Mouse (Mus musculus): ENCODE data around the gene Mdm4.

Gene Mdm4

GRCm38 (mm10) chr1:133030461-133030860 is at the start of gene Mdm4:
Gene Mdm4 (minus strand): TSS chr1:133030561.
- DNase-seq (ENCODE audit: low spot score): no peak

GRCm38 (mm10) chr1:133080079-133080561 is 49.8 kb upstream of the Mdm4 start:
- no peak for DNase-seq (ENCODE audit: low spot score)

- DNase-seq (ENCODE audit: low spot score): no peak
These were observed 49.1 kb upstream of the Mdm4 start for GRCm38 (mm10) chr1:133079509-133079908.

GRCm38 (mm10) chr1:133078338-133078727 is 48.0 kb upstream of the Mdm4 start:
- DNase-seq (ENCODE audit: low spot score): no peak

GRCm38 (mm10) chr1:133077606-133078337 is 47.4 kb upstream of the Mdm4 start:
- no peak for DNase-seq (ENCODE audit: low spot score)

- DNase-seq (ENCODE audit: low spot score): no peak
These were observed 46.5 kb upstream of the Mdm4 start for GRCm38 (mm10) chr1:133076681-133077514.

- DNase-seq (ENCODE audit: low spot score): no peak
These were observed 45.5 kb upstream of the Mdm4 start for GRCm38 (mm10) chr1:133075651-133076400.

GRCm38 (mm10) chr1:133074541-133074940 is 44.2 kb upstream of the Mdm4 start:
- no peak for DNase-seq (ENCODE audit: low spot score)

GRCm38 (mm10) chr1:133073327-133073856 is 43.0 kb upstream of the Mdm4 start:
- DNase-seq (ENCODE audit: low spot score): no peak

GRCm38 (mm10) chr1:133071666-133072381 is 41.5 kb upstream of the Mdm4 start:
- DNase-seq (ENCODE audit: low spot score): no peak

GRCm38 (mm10) chr1:133070157-133070556 is 39.8 kb upstream of the Mdm4 start:
- DNase-seq (ENCODE audit: low spot score): no peak

GRCm38 (mm10) chr1:133069275-133070120 is 39.1 kb upstream of the Mdm4 start:
- DNase-seq (ENCODE audit: low spot score): no peak

- no peak for DNase-seq (ENCODE audit: low spot score)
These were observed 38.4 kb upstream of the Mdm4 start for GRCm38 (mm10) chr1:133068669-133069274.

GRCm38 (mm10) chr1:133068268-133068667 is 37.9 kb upstream of the Mdm4 start:
- DNase-seq (ENCODE audit: low spot score): no peak

GRCm38 (mm10) chr1:133063164-133063563 is 32.8 kb upstream of the Mdm4 start:
- DNase-seq (ENCODE audit: low spot score): no peak

GRCm38 (mm10) chr1:133060681-133061080 is 30.3 kb upstream of the Mdm4 start:
- no peak for DNase-seq (ENCODE audit: low spot score)

GRCm38 (mm10) chr1:133059592-133059991 is 29.2 kb upstream of the Mdm4 start:
- DNase-seq (ENCODE audit: low spot score): no peak

- DNase-seq (ENCODE audit: low spot score): no peak
These were observed 27.1 kb upstream of the Mdm4 start for GRCm38 (mm10) chr1:133057345-133058034.

GRCm38 (mm10) chr1:133054326-133054725 is 24.0 kb upstream of the Mdm4 start:
- no peak for DNase-seq (ENCODE audit: low spot score)

Data from left cerebral cortex, adult 11 months (tissue).